Mouse (Mus musculus): ENCODE measurements around the gene Inf2. TPM values are rescaled to one million over a fixed set of nuclear protein-coding genes. Genes with fewer than 3 reads are reported as not detected.

The Inf2 gene
- polyA plus RNA-seq, 1 experiment from 2014 or later = 2.6 TPM

DNA sequence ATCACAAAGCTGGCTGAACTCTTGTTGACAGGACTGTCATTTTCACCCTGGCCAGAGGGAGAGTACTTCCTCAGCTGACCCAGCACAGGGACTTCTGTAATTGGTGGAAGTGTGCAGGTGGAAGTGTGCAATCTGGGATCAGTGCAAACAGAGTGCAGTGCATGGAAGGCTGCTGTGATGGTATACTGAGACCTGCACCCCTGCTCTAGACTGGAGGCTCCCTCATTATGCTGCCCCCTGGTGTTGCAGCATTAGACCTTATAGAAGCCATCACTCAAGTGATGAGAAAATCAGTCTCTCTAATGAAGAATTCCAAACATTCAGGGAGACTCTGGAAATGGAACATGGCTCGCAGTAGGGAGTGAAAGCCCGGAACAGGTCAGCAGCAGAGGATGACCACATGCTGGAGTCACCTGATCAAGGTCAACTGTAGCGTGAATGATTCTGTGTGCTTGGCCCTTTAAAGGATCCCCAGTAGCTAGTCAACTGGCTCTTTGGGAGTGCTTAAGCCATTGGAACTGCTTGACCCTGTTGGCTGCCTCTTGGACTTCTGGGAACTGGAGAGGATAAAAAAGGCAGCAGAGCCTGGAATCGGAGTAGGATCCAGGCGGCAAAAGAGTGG is 28.3 kb upstream of the Inf2 start:
- Histone ChIP-seq H3K9ac (replicated peaks; ENCODE audit: low read depth, low read length) (no peak overlapping the region), H3K27me3 (replicated peaks; ENCODE audit: control insufficient read depth, insufficient read depth, low read length) (no peaks in the 10 kb centered on the region), H3K27ac (ENCODE audit: low read length) (no peak overlapping the region), H3K4me2 (ENCODE audit: low read length) (no peak overlapping the region), H3K9me3 (ENCODE audit: control insufficient read depth, low read length) (no peaks in the 10 kb centered on the region), H3K4me1 (replicated peaks; ENCODE audit: control insufficient read depth, insufficient read depth, low read length) (no peaks in the 10 kb centered on the region), H3K4me3 (replicated peaks; ENCODE audit: low read length) (no peak overlapping the region), H3K36me3 (ENCODE audit: control insufficient read depth, insufficient read depth) (no peaks in the 10 kb centered on the region)
- ATAC-seq = no peak
- WGBS = 50% methylated on average over 5 of the region's 5 CpGs

DNA sequence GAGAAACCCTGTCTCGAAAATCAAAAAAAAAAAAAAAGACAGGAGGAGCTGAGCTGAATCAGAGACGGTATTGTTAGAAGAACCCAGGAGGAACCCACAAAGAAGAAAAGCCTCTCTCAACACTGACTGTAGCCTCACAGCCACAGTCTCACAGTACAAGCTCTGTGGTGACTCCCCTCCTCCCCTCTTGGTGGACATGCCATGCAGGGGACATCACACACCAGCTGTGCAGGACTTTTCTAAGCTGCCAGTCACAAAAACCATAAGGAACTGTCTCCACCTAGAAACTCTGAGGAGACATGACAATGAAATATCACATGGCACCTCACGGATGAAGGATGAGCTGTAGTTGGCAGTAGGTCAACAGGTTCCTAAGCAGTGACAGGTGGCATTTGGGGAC is 27.4 kb upstream of the Inf2 start:
- Histone ChIP-seq H3K36me3 (ENCODE audit: control insufficient read depth, insufficient read depth) (no peaks in the 10 kb centered on the region), H3K27me3 (replicated peaks; ENCODE audit: control insufficient read depth, insufficient read depth, low read length) (no peaks in the 10 kb centered on the region), H3K9me3 (ENCODE audit: control insufficient read depth, low read length) (no peaks in the 10 kb centered on the region), H3K4me1 (replicated peaks; ENCODE audit: control insufficient read depth, insufficient read depth, low read length) (no peaks in the 10 kb centered on the region), H3K4me3 (replicated peaks; ENCODE audit: low read length) (no peak overlapping the region), H3K4me2 (ENCODE audit: low read length) (no peak overlapping the region), H3K27ac (ENCODE audit: low read length) (no peak overlapping the region), H3K9ac (replicated peaks; ENCODE audit: low read depth, low read length) (no peak overlapping the region)
- no peak for ATAC-seq
- 73% methylated on average over 3 of the region's 3 CpGs for WGBS

DNA sequence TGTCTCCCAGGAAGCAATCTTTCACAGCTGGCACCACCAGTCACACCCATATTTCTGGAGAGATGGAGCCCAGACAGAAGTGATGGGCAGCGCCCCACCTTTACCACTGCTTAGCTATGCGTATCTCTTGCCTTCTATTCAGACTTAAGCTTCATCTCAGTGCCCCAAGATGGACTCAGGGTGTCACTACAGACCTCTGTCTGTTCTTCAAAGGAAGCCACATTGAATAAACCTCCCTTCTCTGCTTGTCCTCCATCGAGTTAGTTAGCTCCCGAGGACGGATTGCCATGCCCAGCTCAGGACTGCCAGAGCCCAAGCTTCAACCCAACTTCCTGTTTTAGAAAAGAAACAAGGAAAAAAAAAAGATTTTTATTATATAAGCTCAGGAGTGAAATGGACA is 26.1 kb upstream of the Inf2 start:
- 78% methylated on average over 5 of the region's 5 CpGs for WGBS
- no peaks in the 10 kb centered on the region for H3K4me1 ChIP-seq (replicated peaks; ENCODE audit: control insufficient read depth, insufficient read depth, low read length)
- no peaks in the 10 kb centered on the region for H3K27me3 ChIP-seq (replicated peaks; ENCODE audit: control insufficient read depth, insufficient read depth, low read length)
- no peak overlapping the region for H3K4me2 ChIP-seq (ENCODE audit: low read length)
- no peaks in the 10 kb centered on the region for H3K36me3 ChIP-seq (ENCODE audit: control insufficient read depth, insufficient read depth)
- no peak overlapping the region for H3K9ac ChIP-seq (replicated peaks; ENCODE audit: low read depth, low read length)
- H3K27ac ChIP-seq (ENCODE audit: low read length) = no peak overlapping the region
- no peak overlapping the region for H3K4me3 ChIP-seq (replicated peaks; ENCODE audit: low read length)
- no peaks in the 10 kb centered on the region for H3K9me3 ChIP-seq (ENCODE audit: control insufficient read depth, low read length)
- ATAC-seq = no peak

DNA sequence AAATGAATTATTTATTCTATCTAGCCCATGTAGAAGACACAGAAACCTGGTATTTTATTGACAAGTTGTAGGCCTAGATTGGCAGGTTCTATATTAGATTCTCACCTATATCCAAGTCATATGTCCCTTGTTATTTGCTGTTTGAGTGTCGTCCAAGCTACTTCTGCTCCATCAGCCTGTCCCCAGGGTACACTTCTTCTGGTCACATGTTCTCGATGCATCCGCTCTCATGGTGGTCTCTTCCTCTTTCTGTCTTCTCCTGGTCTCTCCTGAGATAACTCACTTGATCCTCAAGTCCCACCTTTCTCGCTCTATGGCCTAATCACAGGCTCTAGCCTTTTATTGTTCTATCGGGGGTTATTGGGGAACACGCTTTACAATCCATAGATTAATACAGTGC is 25.6 kb upstream of the Inf2 start:
- no peak overlapping the region for H3K4me2 ChIP-seq (ENCODE audit: low read length)
- H3K27ac ChIP-seq (ENCODE audit: low read length) = no peak overlapping the region
- H3K27me3 ChIP-seq (replicated peaks; ENCODE audit: control insufficient read depth, insufficient read depth, low read length) = no peaks in the 10 kb centered on the region
- ATAC-seq = no peak
- H3K36me3 ChIP-seq (ENCODE audit: control insufficient read depth, insufficient read depth) = no peaks in the 10 kb centered on the region
- no peak overlapping the region for H3K9ac ChIP-seq (replicated peaks; ENCODE audit: low read depth, low read length)
- no peaks in the 10 kb centered on the region for H3K9me3 ChIP-seq (ENCODE audit: control insufficient read depth, low read length)
- no peaks in the 10 kb centered on the region for H3K4me1 ChIP-seq (replicated peaks; ENCODE audit: control insufficient read depth, insufficient read depth, low read length)
- H3K4me3 ChIP-seq (replicated peaks; ENCODE audit: low read length) = no peak overlapping the region
- WGBS = 91% methylated on average over 6 of the region's 6 CpGs

DNA sequence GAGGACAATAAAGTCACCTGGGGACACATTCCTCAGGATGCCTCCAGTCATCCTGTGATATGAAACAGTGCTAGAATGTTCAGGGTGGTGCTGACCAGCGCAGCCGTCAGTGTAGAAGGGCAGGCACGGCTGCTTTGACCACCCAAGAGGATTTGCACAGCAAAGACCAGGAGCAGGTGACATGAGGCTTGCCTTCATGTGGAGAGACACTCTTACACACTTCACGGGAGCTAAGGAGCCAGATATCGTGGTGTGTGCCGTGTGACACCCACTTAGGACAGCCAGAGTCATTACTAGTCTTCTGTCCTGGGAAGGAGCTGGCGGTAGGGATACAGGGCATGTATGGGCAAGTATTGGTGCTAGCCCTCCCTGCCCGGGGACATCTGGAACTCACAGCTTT is 18.4 kb upstream of the Inf2 start:
- no peaks in the 10 kb centered on the region for H3K27me3 ChIP-seq (replicated peaks; ENCODE audit: control insufficient read depth, insufficient read depth, low read length)
- H3K36me3 ChIP-seq (ENCODE audit: control insufficient read depth, insufficient read depth) = no peaks in the 10 kb centered on the region
- no peak overlapping the region for H3K27ac ChIP-seq (ENCODE audit: low read length)
- no peak for ATAC-seq
- H3K9me3 ChIP-seq (ENCODE audit: control insufficient read depth, low read length) = no peaks in the 10 kb centered on the region
- 94% methylated on average over 8 of the region's 8 CpGs for WGBS
- no peak overlapping the region for H3K4me3 ChIP-seq (replicated peaks; ENCODE audit: low read length)
- H3K9ac ChIP-seq (replicated peaks; ENCODE audit: low read depth, low read length) = no peak overlapping the region
- H3K4me1 ChIP-seq (replicated peaks; ENCODE audit: control insufficient read depth, insufficient read depth, low read length) = no peaks in the 10 kb centered on the region
- no peak overlapping the region for H3K4me2 ChIP-seq (ENCODE audit: low read length)

DNA sequence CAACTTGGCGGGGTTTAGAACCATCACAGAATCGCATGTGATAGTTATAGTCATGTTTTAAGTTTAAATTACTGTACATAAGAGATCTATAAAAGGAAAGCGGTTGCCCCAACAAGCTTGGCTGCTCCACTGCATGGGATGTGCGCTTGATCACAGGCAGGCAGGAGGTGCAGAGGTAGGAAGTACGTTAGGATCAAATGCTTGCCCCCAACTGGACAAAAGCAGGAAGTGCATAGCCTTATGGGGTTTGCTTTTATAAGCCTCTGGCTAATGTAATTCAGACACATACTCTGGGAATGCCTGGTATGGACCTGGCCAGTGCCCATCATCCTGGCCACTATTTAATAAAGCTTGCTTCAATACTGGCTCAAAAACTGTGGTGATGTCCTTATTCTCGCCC is 17.5 kb upstream of the Inf2 start:
- H3K9me3 ChIP-seq (ENCODE audit: control insufficient read depth, low read length) = no peaks in the 10 kb centered on the region
- no peaks in the 10 kb centered on the region for H3K27me3 ChIP-seq (replicated peaks; ENCODE audit: control insufficient read depth, insufficient read depth, low read length)
- no peak overlapping the region for H3K9ac ChIP-seq (replicated peaks; ENCODE audit: low read depth, low read length)
- H3K4me1 ChIP-seq (replicated peaks; ENCODE audit: control insufficient read depth, insufficient read depth, low read length) = no peaks in the 10 kb centered on the region
- no peak for ATAC-seq
- no peaks in the 10 kb centered on the region for H3K36me3 ChIP-seq (ENCODE audit: control insufficient read depth, insufficient read depth)
- no peak overlapping the region for H3K4me2 ChIP-seq (ENCODE audit: low read length)
- no peak overlapping the region for H3K27ac ChIP-seq (ENCODE audit: low read length)
- WGBS = 68% methylated on average over 6 of the region's 6 CpGs
- no peak overlapping the region for H3K4me3 ChIP-seq (replicated peaks; ENCODE audit: low read length)

DNA sequence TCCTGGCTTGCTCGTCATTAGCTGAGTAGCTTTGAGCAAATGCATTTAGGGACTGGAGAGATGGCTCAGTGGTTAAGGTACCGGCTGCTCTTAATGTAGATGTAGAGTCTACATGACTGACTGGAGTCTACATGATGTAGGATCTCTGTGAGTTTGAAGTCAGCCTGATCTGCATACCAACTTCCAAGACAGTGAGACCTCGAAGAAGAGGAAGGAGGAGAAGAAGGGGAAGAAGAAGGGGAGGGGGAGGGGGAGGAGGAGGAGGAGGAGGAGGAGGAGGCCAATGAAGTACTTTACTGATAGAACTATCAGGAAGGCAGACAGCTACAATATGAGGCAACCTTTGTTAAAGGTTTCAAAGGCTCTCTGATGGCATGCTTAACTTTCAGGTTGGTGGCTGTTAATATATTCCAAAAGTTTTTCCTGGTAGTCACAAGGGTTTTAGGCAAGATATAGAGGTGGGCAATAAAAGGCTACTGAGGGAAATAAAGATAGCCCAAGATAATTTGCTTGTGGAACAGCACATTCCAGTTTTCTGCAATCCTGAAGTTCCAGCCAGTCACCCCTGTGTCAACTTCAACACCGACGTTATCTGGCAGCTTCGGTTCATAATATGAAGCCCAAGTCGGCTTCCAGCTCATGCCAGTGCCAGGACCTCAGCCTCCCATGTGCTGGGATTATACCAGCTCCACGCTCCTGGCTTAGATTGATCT is 13.2 kb upstream of the Inf2 start:
- no peaks in the 10 kb centered on the region for H3K36me3 ChIP-seq (ENCODE audit: control insufficient read depth, insufficient read depth)
- no peak overlapping the region for H3K9ac ChIP-seq (replicated peaks; ENCODE audit: low read depth, low read length)
- no peak overlapping the region for H3K27ac ChIP-seq (ENCODE audit: low read length)
- H3K27me3 ChIP-seq (replicated peaks; ENCODE audit: control insufficient read depth, insufficient read depth, low read length) = no peaks in the 10 kb centered on the region
- peaks cover 3% of the 10 kb centered on the region for H3K4me1 ChIP-seq (replicated peaks; ENCODE audit: control insufficient read depth, insufficient read depth, low read length)
- no peak for ATAC-seq
- no peak overlapping the region for H3K4me2 ChIP-seq (ENCODE audit: low read length)
- H3K9me3 ChIP-seq (ENCODE audit: control insufficient read depth, low read length) = no peaks in the 10 kb centered on the region
- 83% methylated on average over 8 of the region's 8 CpGs for WGBS
- H3K4me3 ChIP-seq (replicated peaks; ENCODE audit: low read length) = no peak overlapping the region

DNA sequence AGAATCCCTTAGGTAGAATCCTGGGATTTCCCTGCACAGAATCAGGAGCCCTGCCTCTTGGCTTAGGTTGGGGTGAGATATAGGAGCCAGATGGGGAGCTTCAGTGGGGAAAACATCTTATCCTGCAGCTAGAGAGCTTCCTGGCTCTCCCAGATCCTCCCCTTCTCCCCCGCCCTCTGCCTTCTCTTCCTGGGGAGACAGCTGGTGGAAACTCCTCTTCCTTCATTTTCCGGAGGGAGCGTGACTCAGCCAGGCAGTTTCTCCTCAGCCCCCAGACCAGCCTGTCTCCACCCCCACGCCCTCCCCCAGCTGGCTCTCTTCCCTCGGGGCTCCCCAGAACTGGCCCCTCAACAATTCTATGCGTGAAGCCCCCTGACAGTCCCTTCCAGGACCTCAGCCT is 12.2 kb upstream of the Inf2 start:
- no peak overlapping the region for H3K4me2 ChIP-seq (ENCODE audit: low read length)
- no peak overlapping the region for H3K27ac ChIP-seq (ENCODE audit: low read length)
- no peaks in the 10 kb centered on the region for H3K27me3 ChIP-seq (replicated peaks; ENCODE audit: control insufficient read depth, insufficient read depth, low read length)
- no peaks in the 10 kb centered on the region for H3K9me3 ChIP-seq (ENCODE audit: control insufficient read depth, low read length)
- no peak for ATAC-seq
- H3K4me3 ChIP-seq (replicated peaks; ENCODE audit: low read length) = no peak overlapping the region
- H3K4me1 ChIP-seq (replicated peaks; ENCODE audit: control insufficient read depth, insufficient read depth, low read length) = peaks cover 3% of the 10 kb centered on the region
- no peaks in the 10 kb centered on the region for H3K36me3 ChIP-seq (ENCODE audit: control insufficient read depth, insufficient read depth)
- no peak overlapping the region for H3K9ac ChIP-seq (replicated peaks; ENCODE audit: low read depth, low read length)
- WGBS = 15% methylated on average over 6 of the region's 6 CpGs

DNA sequence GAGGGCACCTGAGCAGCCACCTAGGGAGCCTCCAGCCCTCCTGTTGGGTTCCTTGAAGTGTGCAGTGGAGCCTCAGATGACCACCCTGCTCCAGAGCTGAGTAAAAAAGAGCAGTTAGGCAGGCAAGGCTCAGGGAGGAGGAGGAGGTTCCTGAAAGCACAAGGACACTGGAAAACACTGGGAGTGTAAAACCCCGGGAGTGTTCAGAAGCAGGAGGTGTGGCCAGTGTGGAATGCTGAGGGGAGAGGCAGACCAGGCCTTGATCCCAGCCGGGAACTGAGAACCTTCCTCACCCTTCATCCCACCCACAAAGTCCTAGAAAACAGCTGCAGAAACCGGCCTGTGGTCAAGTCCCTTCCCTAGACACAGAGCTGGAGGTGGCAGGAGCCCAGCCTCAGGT is 11.8 kb upstream of the Inf2 start:
- Histone ChIP-seq H3K9me3 (ENCODE audit: control insufficient read depth, low read length) (no peaks in the 10 kb centered on the region), H3K4me2 (ENCODE audit: low read length) (no peak overlapping the region), H3K36me3 (ENCODE audit: control insufficient read depth, insufficient read depth) (no peaks in the 10 kb centered on the region), H3K4me1 (replicated peaks; ENCODE audit: control insufficient read depth, insufficient read depth, low read length) (peaks cover 3% of the 10 kb centered on the region), H3K9ac (replicated peaks; ENCODE audit: low read depth, low read length) (no peak overlapping the region), H3K4me3 (replicated peaks; ENCODE audit: low read length) (no peak overlapping the region), H3K27ac (ENCODE audit: low read length) (no peak overlapping the region), H3K27me3 (replicated peaks; ENCODE audit: control insufficient read depth, insufficient read depth, low read length) (no peaks in the 10 kb centered on the region)
- WGBS = 8% methylated on average over 3 of the region's 3 CpGs
- ATAC-seq = no peak

Data from forebrain, embryonic 16.5 days (tissue).